Mouse (Mus musculus) liver, embryonic 13.5 days (tissue): ENCODE results near the gene Alyref. TPM values are rescaled to one million over a fixed set of nuclear protein-coding genes. Genes with fewer than 3 reads are reported as not detected.
"Not testable (repeated sequence)": the region's sequence is repeated elsewhere in the genome, so short reads cannot be mapped to it uniquely, and the experiment has no call there.

ENCODE experiments used
- ATAC-seq: fragments of 200-750 bp; cut with Nextera tagmentation; 2 replicates; pipeline ENCODE4 v1.8.0; 2017; ENCODE audit warnings: low read depth, mild to moderate bottlenecking, moderate number of reproducible peaks, moderate library complexity
- DNase-seq: peaks from one replicate; pipeline ENCODE4 v3.0.0; 2022
- H3K27ac ChIP-seq: fragments of 300-500 bp; sonication (generic); 2 replicates; pipeline ENCODE4 v1.5.1; 2015; ENCODE audit warnings: moderate library complexity, mild to moderate bottlenecking, inconsistent platforms
- H3K27me3 ChIP-seq: fragments of 300-500 bp; sonication (generic); 2 replicates; pipeline ENCODE4 v1.6.1; 2015; ENCODE audit warnings: mild to moderate bottlenecking, inconsistent platforms
- H3K36me3 ChIP-seq: fragments of 300-500 bp; sonication (generic); 2 replicates; pipeline ENCODE4 v1.6.1; 2015; ENCODE audit warnings: mild to moderate bottlenecking, inconsistent platforms
- H3K4me1 ChIP-seq: fragments of 300-500 bp; sonication (generic); replicated peaks from 2 replicates; pipeline ENCODE4 v1.6.1; 2015; ENCODE audit warnings: inconsistent platforms
- H3K4me2 ChIP-seq: fragments of 300-500 bp; sonication (generic); 2 replicates; pipeline ENCODE4 v1.6.1; 2015; ENCODE audit warnings: inconsistent platforms, mild to moderate bottlenecking, moderate library complexity
- H3K4me3 ChIP-seq: fragments of 300-500 bp; sonication (generic); replicated peaks from 2 replicates; pipeline ENCODE4 v1.5.1; 2015; ENCODE audit warnings: mild to moderate bottlenecking, inconsistent platforms
- H3K9ac ChIP-seq: fragments of 300-500 bp; sonication (generic); 2 replicates; pipeline ENCODE4 v1.6.1; 2015; ENCODE audit warnings: mild to moderate bottlenecking, inconsistent platforms
- H3K9me3 ChIP-seq: fragments of 300-500 bp; sonication (generic); replicated peaks from 2 replicates; pipeline ENCODE4 v1.6.1; 2016; ENCODE audit warnings: inconsistent platforms
- WGBS: fragments of 180-500 bp; shearing (Covaris S2); methylation state at CpG from one replicate; pipeline ENCODE4 v1.1.7; 2015; ENCODE audit not compliant: insufficient replicate concordance; 5-methylcytosine and 5-hydroxymethylcytosine counted together
- polyA plus RNA-seq: library from polyadenylated mRNA; unstranded; fragments of >200 nt; fragmentation: Nextera tagmentation; extraction: Ambion mirVana; gene quantifications from 2 replicates; pipeline ENCODE4 v1.2.1, GENCODE M21; 2015

Alyref gene
- polyA plus RNA-seq, 1 experiment from 2014 or later: 379 TPM

DNA sequence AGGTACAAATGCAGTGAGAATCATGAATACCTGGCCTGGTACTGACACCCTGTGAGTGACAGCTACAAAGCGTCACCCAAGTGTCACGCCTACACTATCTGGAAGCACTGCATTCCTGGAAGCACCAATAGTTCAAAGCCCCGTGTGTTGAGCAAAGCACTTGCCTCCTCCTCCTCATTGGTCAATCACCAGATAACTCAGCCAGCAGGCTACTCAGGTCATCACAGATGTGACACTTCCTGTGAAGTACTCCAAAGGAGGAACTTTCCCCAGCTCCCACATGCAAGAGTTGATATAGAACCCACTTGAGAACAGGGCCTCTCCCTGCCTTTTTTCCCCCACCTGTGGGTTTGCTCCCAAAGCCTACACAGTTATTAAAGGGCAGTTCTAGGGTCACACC is 27.0 kb downstream of the Alyref start:
- H3K4me2 ChIP-seq: peak overlapping the region; percentile 93
- no peaks in the 10 kb centered on the region for H3K27me3 ChIP-seq
- peaks cover 69% of the 10 kb centered on the region for H3K4me1 ChIP-seq
- WGBS: 34% methylated on average over 3 of the region's 3 CpGs
- peak overlapping the region; percentile 96 for H3K4me3 ChIP-seq
- H3K9me3 ChIP-seq: no peaks in the 10 kb centered on the region
- ATAC-seq: no peak
- peak overlapping the region; percentile 90 for H3K27ac ChIP-seq
- no peak for DNase-seq
- peaks cover 50% of the 10 kb centered on the region for H3K36me3 ChIP-seq
- H3K9ac ChIP-seq: peak overlapping the region; percentile 95

DNA sequence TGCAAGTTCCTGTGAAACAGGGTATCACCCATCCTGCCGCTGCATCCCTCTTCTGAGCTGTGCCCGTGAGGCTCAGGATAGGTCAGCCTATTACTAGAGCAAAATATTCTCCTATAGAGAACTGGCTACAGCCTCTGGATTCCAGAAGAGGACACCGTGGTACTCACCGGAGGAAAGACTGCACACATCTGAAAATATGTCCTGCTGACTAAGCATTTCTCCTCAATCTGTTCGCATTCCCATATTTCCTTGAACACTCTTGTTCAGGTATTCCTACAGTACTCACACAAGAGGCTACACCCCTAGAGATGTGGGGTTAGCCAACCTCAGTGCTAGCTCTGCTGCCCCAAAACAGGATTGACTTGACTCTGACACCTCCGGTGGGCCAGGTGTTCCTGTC is 29.8 kb downstream of the Alyref start:
- Histone ChIP-seq H3K4me2 (no peak overlapping the region), H3K27ac (no peak overlapping the region), H3K9me3 (no peaks in the 10 kb centered on the region), H3K27me3 (no peaks in the 10 kb centered on the region), H3K36me3 (peaks cover 77% of the 10 kb centered on the region), H3K9ac (no peak overlapping the region), H3K4me3 (no peak overlapping the region), H3K4me1 (peaks cover 49% of the 10 kb centered on the region)
- DNase-seq (no peak), ATAC-seq (no peak)
- 88% methylated on average over 6 of the region's 6 CpGs for WGBS

DNA sequence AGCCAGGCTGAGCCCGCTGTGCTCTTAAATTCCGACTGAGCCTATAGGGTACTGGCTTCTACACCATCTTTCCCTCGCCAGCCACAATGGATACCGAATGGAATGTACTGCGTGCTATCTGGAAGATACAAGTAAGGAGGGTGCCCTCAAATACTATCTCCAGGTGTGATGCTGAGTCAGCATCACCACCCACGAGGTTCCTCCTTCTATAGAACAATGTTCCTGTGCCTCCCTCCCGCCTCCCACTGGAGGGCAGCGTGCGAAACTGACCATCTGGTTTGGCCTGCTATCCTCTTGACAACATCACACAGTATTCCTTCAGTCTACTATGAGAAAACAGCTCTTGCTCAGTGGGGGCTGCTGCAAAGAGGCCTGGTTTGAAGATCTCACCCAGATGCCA is 33.1 kb downstream of the Alyref start:
- no peak overlapping the region for H3K4me2 ChIP-seq
- peaks cover 25% of the 10 kb centered on the region for H3K4me1 ChIP-seq
- H3K27ac ChIP-seq: no peak overlapping the region
- H3K9ac ChIP-seq: no peak overlapping the region
- ATAC-seq (no peak), DNase-seq (no peak)
- H3K27me3 ChIP-seq: no peaks in the 10 kb centered on the region
- no peak overlapping the region for H3K4me3 ChIP-seq
- no peaks in the 10 kb centered on the region for H3K9me3 ChIP-seq
- peaks cover 95% of the 10 kb centered on the region for H3K36me3 ChIP-seq
- WGBS: 82% methylated on average over 9 of the region's 9 CpGs

DNA sequence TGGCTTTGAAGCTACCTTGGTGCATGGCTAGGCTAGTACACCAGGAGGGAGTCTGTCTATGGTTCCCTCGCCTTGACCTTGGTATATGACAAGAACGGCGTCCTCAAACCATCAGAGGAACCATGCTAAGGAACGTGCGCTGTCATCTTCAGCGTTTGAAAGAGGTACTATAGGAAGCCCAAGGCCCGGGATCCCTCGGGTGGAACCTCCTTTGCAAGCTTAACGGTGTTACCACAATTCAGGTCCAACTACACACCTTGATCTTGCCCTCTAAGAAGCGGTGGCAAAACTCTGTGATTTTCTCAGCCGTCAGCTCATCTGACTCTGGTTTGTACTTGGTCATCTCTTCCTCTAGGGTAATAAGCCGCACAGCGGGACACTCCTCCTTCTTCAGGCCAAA is 35.2 kb downstream of the Alyref start:
- no peak for ATAC-seq
- Histone ChIP-seq H3K36me3 (peaks cover 87% of the 10 kb centered on the region), H3K27me3 (no peaks in the 10 kb centered on the region), H3K4me3 (no peak overlapping the region), H3K9ac (no peak overlapping the region), H3K4me2 (no peak overlapping the region), H3K4me1 (peaks cover 12% of the 10 kb centered on the region; the same call in 1 of the 2 replicates), H3K9me3 (no peaks in the 10 kb centered on the region), H3K27ac (no peak overlapping the region)
- 87% methylated on average over 13 of the region's 13 CpGs for WGBS
- DNase-seq: no peak

DNA sequence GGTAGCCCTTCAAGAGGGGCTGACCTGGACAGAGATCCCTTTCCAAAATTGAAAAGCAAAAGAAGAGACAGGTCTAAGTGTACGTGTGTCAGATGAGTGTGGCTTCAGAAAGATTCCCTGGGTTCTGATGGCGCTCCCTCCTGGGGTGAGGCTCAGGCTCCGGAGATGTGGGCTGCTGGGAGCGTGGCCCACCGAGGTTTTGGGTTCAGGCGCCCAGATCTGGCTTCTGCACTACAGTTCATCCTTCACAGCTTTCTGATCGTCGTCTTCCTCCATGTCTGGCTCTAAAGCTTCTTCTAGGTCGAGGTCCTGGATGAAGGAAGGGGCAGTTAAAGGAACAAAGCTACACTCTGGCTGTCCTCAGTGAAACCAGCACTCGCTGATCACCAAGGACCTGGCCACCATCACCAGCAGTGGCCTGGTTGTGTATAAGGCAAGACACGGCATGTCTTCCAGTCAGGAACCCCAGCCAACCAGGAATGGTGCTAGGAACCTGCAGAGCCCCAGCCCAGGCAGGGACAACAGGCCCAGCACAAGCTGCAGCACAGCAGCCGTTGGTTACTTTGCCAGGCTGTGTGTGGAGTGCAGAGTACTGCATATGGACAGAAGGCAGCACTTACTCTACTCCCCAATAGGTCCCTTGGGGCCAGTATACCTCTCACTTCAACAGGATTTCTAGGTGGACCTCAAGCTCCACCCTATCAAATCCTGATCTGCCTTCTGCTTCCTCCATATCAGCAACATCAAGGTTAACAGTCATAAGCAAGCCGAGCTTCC is 37.0 kb downstream of the Alyref start:
- DNase-seq (no peak), ATAC-seq (no peak)
- WGBS: 80% methylated on average over 13 of the region's 13 CpGs
- Histone ChIP-seq H3K36me3 (peaks cover 69% of the 10 kb centered on the region), H3K4me2 (no peak overlapping the region), H3K4me1 (no peaks in the 10 kb centered on the region), H3K27me3 (no peaks in the 10 kb centered on the region), H3K4me3 (no peak overlapping the region), H3K9ac (no peak overlapping the region), H3K27ac (no peak overlapping the region), H3K9me3 (no peaks in the 10 kb centered on the region)

DNA sequence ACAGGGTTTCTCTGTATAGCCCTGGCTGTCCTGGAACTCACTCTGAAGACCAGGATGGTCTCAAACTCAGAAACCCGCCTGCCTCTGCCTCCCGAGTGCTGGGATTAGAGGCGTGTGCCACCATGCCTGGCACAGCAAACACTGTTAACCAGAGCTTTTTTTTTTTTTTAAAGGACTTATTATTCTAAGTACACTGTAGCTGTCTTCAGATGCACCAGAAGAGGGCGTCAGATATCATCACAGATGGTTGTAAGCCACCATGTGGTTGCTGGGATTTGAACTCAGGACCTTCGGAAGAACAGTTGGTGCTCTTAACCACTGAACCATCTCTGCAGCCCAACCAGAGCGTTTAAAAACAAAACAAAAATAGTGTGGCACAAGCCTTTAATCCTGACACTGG is 39.3 kb downstream of the Alyref start:
- peaks cover 47% of the 10 kb centered on the region for H3K36me3 ChIP-seq
- not testable (repeated sequence) for H3K4me3 ChIP-seq, H3K9me3 ChIP-seq, H3K27ac ChIP-seq, H3K4me1 ChIP-seq, ATAC-seq, H3K27me3 ChIP-seq, H3K9ac ChIP-seq, H3K4me2 ChIP-seq, DNase-seq
- WGBS: 75% methylated on average over 6 of the region's 6 CpGs

DNA sequence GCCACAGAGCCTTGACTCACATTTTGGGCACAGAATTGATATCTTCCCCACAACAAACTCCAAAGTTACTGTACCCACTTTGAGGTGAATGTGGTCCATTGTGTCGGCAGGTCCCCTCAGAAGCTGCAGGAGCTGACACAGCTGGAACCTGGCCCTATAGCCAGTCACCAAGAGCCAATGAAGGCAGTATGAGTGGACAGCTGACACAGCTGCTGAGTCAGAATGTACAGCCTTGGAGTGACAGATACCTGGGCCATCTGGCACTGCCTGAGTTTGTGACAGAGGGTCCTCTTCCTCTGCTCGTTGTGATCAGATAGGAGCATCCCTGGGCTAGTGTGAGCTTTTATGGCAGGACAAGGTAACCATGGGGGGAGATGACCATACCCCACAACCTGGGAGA is 42.9 kb downstream of the Alyref start:
- H3K27ac ChIP-seq: no peak overlapping the region
- H3K4me2 ChIP-seq: no peak overlapping the region
- H3K27me3 ChIP-seq: no peaks in the 10 kb centered on the region
- H3K4me1 ChIP-seq: peaks cover 4% of the 10 kb centered on the region
- DNase-seq (no peak), ATAC-seq (no peak)
- no peak overlapping the region for H3K4me3 ChIP-seq
- WGBS: 29% methylated on average over 2 of the region's 2 CpGs
- no peak overlapping the region for H3K9ac ChIP-seq
- peaks cover 12% of the 10 kb centered on the region for H3K36me3 ChIP-seq
- no peaks in the 10 kb centered on the region for H3K9me3 ChIP-seq

DNA sequence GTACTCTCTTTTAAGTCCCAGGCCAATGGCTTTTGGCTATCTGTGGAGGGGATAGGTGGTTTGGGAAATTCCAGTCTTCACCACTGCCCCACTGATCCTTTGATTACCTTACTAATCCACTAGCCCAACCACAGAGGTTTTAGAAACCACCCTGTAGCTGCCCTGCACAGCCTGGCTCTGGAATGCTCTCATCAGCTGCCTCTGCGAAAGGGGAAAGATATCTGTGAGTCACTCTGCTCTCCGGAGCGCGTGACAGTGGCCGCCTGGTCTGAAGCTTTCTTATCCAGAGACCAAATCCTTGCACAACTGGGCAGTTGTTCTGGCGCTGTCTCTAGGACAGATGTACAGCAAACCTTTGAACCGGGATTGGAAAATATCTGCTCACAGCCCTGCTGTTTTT is 43.3 kb downstream of the Alyref start:
- no peak overlapping the region for H3K4me2 ChIP-seq
- no peak overlapping the region for H3K27ac ChIP-seq
- H3K9ac ChIP-seq: no peak overlapping the region
- DNase-seq (no peak), ATAC-seq (no peak)
- no peaks in the 10 kb centered on the region for H3K27me3 ChIP-seq
- H3K4me1 ChIP-seq: peaks cover 8% of the 10 kb centered on the region
- H3K4me3 ChIP-seq: no peak overlapping the region
- 55% methylated on average over 7 of the region's 7 CpGs for WGBS
- peaks cover 7% of the 10 kb centered on the region for H3K36me3 ChIP-seq
- no peaks in the 10 kb centered on the region for H3K9me3 ChIP-seq

DNA sequence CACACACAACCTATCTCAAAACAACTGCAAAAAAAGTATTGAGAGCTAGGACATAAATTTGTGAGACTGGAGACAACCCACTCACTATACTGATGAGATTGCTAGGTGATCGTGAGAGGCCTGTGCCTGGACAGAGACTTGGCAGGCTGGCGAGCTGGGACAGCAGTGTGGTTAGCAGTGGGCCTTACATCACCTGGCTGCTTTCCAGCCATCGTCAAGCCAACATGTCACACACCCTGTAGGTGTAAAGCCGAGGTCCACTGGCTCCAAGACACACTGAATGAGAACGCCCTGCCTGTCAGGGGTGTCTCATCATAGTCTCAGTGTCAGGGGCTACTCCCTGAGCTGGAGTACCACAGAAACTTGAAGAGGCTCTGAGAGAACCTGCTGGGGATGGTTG is 45.4 kb downstream of the Alyref start:
- ATAC-seq: no peak
- Histone ChIP-seq H3K9ac (no peak overlapping the region), H3K27ac (no peak overlapping the region), H3K27me3 (no peaks in the 10 kb centered on the region), H3K4me3 (no peak overlapping the region), H3K4me2 (no peak overlapping the region), H3K4me1 (peaks cover 27% of the 10 kb centered on the region), H3K36me3 (no peaks in the 10 kb centered on the region), H3K9me3 (no peaks in the 10 kb centered on the region)
- 62% methylated on average over 5 of the region's 5 CpGs for WGBS
- no peak for DNase-seq

DNA sequence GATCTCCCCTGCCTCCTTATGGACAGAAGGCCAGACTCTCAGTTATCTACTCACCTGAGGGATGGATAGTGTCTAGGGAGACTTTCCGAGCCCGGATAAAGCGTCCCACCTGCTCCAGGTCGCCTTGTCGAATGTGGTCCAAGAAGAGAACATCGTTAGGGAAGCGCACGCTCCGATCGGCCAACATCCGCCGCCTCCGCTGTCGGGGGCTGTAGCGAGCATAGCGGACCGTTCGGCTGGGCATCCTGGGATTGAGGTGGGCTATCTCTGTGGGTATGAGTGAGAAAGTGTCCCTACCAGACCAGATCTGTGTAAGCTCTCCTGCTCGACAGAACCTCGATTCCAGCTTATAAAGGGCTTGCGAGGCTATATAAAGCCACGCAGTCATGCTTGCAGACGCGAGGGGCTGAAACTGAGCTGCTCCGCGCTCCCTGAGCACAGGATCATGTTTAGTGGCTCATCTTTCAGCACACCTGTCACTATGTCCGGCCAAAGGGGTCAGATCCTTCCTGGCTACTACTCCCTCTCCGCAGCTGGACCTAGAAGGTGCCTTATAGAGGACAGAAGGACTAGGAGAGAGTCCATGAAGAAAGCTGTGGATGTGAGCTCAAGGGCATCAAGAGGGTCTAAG is 47.2 kb downstream of the Alyref start, which contains the start of gene Ppp1r27:
Ppp1r27 (minus strand) TSS at position 323 of the 631 bp plus-strand sequence.
- H3K4me2 ChIP-seq: peak within 1 kb of the TSS; percentile 97
- WGBS: 89% methylated on average over 28 of the region's 28 CpGs
- peak within 1 kb of the TSS; percentile 97 for H3K27ac ChIP-seq
- H3K36me3 ChIP-seq: no peaks in the 10 kb centered on the region
- H3K9ac ChIP-seq: peak within 1 kb of the TSS; percentile 97
- H3K9me3 ChIP-seq: no peaks in the 10 kb centered on the region
- H3K4me3 ChIP-seq: peak within 1 kb of the TSS; percentile 84
- DNase-seq (no peak), ATAC-seq (no peak)
- peaks cover 45% of the 10 kb centered on the region for H3K4me1 ChIP-seq
- H3K27me3 ChIP-seq: no peaks in the 10 kb centered on the region

DNA sequence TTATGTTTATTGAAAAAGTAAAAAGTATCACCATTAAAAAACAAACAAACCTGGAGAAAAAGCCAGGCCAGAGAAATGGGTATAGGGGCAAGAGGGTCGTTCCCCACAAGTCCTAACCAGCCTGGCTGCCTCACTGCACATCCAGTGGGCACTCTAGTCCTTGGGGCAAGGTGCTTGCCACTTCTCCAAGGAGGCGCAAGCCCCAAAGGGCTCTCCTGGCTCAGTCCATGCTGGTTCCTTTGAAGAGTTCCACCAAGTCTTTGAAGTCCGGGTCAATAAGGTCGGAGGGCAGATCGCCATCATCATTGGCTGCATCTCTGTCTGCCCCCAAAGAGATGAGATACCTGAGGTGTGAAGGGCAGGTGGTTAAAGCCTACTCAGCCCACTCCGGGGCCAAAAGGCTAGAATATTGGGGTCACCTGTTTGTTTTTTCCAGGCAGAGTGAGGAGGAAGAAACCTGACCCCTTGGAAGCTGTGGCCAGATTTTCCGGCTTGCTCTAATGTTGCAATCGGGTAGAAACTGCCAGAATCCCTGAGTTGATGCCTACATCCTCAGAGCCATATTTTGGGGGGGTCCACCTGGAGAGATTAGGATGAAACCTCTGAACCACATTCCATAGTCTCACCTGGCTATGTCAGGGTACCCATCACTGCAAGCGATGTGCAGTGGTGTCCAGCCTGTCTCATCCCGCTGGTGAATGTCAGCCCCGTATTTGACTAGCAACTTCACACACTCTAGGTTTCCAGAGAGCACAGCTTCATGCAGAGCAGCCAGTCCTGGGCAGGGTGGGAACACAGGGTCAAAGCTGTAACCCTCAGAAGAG is 48.0 kb downstream of the Alyref start:
- H3K27ac ChIP-seq: peak overlapping the region; percentile 97
- peak overlapping the region; percentile 97 for H3K9ac ChIP-seq
- 66% methylated on average over 11 of the region's 11 CpGs for WGBS
- H3K4me1 ChIP-seq: peaks cover 50% of the 10 kb centered on the region
- DNase-seq: no peak
- peak overlapping the region; percentile 97 for H3K4me2 ChIP-seq
- no peak for ATAC-seq
- no peaks in the 10 kb centered on the region for H3K36me3 ChIP-seq
- H3K4me3 ChIP-seq: peak overlapping the region; percentile 84
- no peaks in the 10 kb centered on the region for H3K27me3 ChIP-seq
- no peaks in the 10 kb centered on the region for H3K9me3 ChIP-seq
